Mouse (Mus musculus): ENCODE results near the gene Mad1l1.
"Not testable (repeated sequence)": the region's sequence is repeated elsewhere in the genome, so short reads cannot be mapped to it uniquely, and the experiment has no call there.

Mad1l1 gene

DNA sequence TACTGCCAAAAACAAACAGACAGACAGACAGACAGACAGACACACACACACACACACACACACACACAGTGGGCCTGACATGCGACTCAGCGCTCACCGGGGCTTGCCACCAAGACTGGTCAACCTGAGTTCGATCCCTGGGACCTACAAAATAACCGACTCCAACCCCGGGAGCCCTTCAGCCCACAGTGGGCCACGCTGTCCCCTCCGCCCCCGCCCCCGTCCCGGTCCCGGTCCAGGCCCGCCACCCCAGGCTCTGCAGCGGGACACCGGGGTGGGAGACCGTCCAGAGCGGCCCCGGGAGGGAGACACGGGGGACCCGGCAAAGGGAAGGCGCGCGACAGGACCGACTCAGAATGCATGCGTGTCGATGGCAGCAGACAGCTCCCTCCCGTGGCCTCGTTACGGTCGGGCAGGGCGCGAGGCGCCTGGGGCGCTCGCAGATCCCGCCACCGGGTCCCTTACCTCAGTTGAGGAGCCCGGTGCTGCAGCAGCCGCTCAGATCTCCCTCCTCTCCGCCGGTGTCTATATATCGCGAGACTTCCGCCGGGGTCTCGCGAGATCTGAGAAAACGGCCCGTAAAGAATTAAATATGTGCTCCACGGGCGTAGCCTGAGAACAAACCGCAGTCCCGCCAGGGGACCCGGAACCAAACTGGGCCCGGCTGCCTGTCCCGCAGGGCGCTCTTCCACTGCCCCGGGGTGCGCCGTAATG lies at the start of gene Mad1l1, which contains the start of gene Nudt1:
Gene Mad1l1, minus strand, starts transcription at position 511 of the 714 bp plus-strand sequence.
Gene Nudt1, plus strand, starts transcription at position 615 of the 714 bp plus-strand sequence.
- peak; percentile 85 for DNase-seq (ENCODE audit: low read depth, low spot score)

DNA sequence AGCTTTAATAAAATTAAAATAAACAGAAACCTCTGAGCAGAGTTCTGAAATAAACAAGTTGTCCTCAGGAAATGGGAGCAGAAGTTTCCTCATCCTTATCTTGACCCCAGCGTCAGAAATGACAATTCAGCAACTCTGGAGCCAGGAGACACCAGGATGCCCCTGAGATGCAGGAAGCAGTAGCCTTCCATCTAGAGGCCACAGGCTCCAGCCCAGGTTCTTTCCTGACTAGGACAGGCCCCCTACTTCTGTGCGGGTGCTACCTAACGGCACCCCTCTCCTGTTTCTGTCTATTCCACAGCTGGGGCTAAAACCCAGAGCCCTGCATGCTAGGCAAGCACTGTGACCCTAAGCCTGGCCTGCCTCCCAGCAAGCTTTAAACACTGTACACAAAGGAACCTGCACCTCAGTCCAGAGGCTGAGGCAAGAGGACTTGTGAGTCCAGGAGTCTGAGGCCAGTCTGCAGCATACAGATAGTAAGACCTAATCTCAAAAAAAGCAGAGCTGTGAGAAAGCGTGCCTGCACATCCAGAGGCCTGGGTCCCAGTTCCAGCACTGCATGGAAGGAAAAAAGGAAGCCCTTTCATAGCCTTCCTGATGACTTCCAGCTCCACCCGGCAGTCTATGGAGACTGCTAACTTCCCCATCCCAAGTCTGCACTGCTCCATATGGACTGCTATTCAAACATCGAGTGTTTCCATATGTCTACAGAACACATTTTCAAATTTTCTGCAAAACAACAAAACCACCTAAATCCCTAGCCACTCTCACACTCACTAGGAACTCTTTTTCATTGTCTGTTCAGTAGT lies 49.3 kb upstream of the Mad1l1 start:
- no peak for DNase-seq (ENCODE audit: low read depth, low spot score)

GRCm38 (mm10) chr5:140369466-140369865 lies 48.1 kb upstream of the Mad1l1 start:
- no peak for DNase-seq (ENCODE audit: low read depth, low spot score)

GRCm38 (mm10) chr5:140368926-140369325 lies 47.6 kb upstream of the Mad1l1 start:
- no peak for DNase-seq (ENCODE audit: low read depth, low spot score)

- DNase-seq (ENCODE audit: low read depth, low spot score): not testable (repeated sequence)
Measured at GRCm38 (mm10) chr5:140368126-140368525, 46.8 kb upstream of the Mad1l1 start.

DNA sequence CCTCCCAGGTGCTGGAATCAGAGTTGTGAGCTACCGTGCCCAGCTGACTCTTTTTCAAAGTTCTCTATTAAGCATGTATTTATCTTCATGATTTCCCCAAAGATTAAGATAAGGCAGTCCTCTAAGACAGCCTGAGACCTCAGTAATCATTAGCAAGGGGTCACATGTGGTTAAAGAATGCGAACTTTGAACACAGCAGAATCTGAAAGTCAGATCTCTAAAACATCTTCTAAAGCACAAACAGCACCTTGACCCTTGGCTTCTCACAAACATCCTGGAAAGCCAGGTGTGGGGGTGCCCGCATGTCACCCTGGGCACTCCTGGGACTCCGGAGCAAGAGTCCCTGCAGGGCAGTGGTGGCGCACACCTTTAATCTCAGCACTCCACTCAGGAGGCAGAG lies 43.1 kb upstream of the Mad1l1 start:
- no peak for DNase-seq (ENCODE audit: low read depth, low spot score)

GRCm38 (mm10) chr5:140359930-140360674 lies 38.8 kb upstream of the Mad1l1 start:
- no peak for DNase-seq (ENCODE audit: low read depth, low spot score)

DNA sequence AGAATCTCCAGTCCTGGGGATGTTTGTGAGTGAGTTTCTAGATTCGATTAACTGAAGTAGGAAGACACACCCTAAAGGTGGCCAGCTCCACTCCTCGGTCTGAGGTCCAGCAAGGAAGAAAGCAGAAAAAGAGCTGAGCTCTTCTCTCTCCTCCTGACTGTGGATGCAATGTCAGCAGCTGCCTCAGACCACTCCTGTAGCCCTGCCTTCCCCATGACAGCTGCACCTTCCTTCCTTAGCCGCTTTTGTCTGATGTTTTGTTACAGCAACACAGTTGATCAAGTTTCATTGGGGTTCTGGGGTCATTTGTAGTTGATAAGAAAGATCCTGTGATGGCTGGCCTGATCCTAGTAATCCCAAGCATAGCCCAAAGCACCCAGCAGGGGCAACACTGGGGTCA lies 36.1 kb upstream of the Mad1l1 start:
- no peak for DNase-seq (ENCODE audit: low read depth, low spot score)

- no peak for DNase-seq (ENCODE audit: low read depth, low spot score)
Measured at GRCm38 (mm10) chr5:140355934-140356333, 34.6 kb upstream of the Mad1l1 start.

GRCm38 (mm10) chr5:140352352-140352751 lies 31.0 kb upstream of the Mad1l1 start:
- no peak for DNase-seq (ENCODE audit: low read depth, low spot score)

GRCm38 (mm10) chr5:140350731-140351497 lies 29.6 kb upstream of the Mad1l1 start:
- DNase-seq (ENCODE audit: low read depth, low spot score): no peak

- DNase-seq (ENCODE audit: low read depth, low spot score): no peak
Measured at GRCm38 (mm10) chr5:140349882-140350281, 28.5 kb upstream of the Mad1l1 start.

DNA sequence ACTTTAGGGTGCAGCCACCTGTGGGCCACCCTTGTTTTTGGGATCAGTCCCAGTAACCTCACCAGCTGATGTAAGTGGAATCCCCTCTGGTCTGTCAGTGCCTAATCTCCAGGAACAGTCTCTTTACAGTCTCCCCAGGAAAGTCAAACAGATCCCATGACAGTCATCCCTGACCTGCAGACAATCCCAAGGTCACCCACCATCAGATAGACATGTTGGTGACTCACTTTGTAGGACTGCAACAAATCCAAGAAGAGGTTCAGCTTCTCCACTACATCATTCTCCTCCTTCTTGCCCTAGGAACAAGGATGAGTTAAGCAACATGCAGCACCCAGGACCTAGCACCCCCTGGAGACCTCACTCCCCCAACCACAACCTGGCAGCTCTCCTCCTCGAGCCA lies 24.7 kb upstream of the Mad1l1 start:
- no peak for DNase-seq (ENCODE audit: low read depth, low spot score)

- no peak for DNase-seq (ENCODE audit: low read depth, low spot score)
Measured at GRCm38 (mm10) chr5:140345244-140345643, 23.9 kb upstream of the Mad1l1 start.

GRCm38 (mm10) chr5:140342880-140343279 lies 21.5 kb upstream of the Mad1l1 start:
- DNase-seq (ENCODE audit: low read depth, low spot score): no peak

- DNase-seq (ENCODE audit: low read depth, low spot score): no peak
Measured at GRCm38 (mm10) chr5:140339836-140340235, 18.5 kb upstream of the Mad1l1 start.

DNA sequence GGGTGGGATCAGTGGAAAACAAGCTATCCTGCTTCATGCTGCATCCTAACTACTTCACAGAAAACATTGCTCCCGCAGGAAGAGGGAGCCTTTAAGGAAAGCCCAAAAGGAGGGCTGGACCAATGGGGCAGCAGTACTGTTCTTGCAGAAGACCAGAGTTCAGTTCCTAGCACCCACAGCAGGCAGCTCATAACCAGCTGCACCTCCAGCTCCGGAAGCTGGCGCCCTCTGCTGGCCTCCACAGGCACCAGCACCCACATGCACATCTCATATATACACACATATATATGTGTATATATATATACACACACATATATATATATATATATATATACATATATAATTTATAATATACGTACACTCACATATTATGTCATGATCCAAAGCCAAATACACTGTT lies 17.4 kb upstream of the Mad1l1 start:
- DNase-seq (ENCODE audit: low read depth, low spot score): no peak

GRCm38 (mm10) chr5:140336680-140337079 lies 15.3 kb upstream of the Mad1l1 start:
- no peak for DNase-seq (ENCODE audit: low read depth, low spot score)

- DNase-seq (ENCODE audit: low read depth, low spot score): no peak
Measured at GRCm38 (mm10) chr5:140333631-140334030, 12.3 kb upstream of the Mad1l1 start.

DNA sequence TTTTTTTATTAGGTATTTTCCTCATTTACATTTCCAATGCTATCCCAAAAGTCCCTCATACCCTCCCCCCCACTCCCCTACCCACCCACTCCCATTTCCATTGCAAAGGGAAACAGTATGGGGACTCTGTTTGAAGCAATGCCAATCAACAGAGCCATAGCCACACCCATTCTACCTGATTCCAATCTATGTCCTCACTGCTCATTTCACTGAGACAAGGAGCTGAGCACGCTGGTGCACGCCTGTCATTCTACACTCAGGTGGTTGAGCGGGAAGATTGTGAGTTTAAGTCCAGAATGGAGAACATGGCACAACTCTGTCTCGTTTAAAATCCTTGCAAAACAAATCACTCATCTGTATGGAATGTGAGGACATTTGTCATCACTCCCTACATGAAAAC lies 11.2 kb upstream of the Mad1l1 start:
- no peak for DNase-seq (ENCODE audit: low read depth, low spot score)
